Mouse (Mus musculus): ENCODE data around the gene Vipr1.

Vipr1 gene

DNA sequence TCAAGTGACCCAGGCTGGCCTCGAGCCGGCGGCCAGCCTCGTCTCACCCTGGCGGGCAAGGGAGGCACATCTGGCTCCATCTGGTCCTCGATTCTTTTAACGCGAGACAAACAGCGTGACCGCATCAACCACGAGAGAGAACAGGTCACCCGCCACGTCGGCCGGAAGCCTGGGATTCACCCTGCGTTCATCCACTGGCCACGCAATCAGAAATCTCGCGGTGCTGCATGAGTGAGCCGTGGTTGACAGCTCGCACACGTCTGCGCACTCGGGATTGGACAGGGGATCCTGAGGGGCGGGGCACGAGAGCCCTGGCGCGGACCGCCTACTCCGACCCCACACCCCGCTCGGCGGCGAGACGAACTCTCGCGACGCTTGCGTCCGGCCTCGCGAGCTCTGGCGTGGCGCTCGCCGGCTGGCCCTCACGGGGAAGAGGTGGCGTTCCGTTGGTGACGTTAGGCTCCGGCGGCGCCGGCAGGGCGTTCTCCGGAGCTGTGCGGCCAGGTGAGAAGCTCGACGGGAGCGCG, 76.3 kb downstream of the Vipr1 start, which contains the start of gene Nktr:
TSS of gene Nktr (plus strand) at position 378 of the 527 bp plus-strand sequence.
- DNase-seq (ENCODE audit: low spot score) = peak; percentile 99

- DNase-seq (ENCODE audit: low spot score) = no peak
Observed at GRCm38 (mm10) chr9:121719347-121720331, 77.1 kb downstream of the Vipr1 start.

All from layer of hippocampus, adult 11-12 months (tissue).